Mouse (Mus musculus) adrenal gland, adult 18-20 months (tissue): Measurements from ENCODE around the gene Mllt11. TPM values are rescaled to one million over a fixed set of nuclear protein-coding genes. Genes with fewer than 3 reads are reported as not detected.
"Not testable (repeated sequence)": the region's sequence is repeated elsewhere in the genome, so short reads cannot be mapped to it uniquely, and the experiment has no call there.

ENCODE experiments used
- DNase-seq, 2 experiments: peaks; one replicate each; pipeline ENCODE4 v3.0.0; 2021 to 2022; ENCODE audit warnings: low spot score in 2 of 2
- total RNA-seq, 2 experiments: library from RNA; stranded (reverse); gene quantifications; 1 replicate in 1 of 2; 2 replicates in 1 of 2; pipeline ENCODE4 v1.2.3; 2021

The Mllt11 gene
- total RNA-seq, 2 experiments from 2014 or later: 5.9 to 6.2 TPM

DNA sequence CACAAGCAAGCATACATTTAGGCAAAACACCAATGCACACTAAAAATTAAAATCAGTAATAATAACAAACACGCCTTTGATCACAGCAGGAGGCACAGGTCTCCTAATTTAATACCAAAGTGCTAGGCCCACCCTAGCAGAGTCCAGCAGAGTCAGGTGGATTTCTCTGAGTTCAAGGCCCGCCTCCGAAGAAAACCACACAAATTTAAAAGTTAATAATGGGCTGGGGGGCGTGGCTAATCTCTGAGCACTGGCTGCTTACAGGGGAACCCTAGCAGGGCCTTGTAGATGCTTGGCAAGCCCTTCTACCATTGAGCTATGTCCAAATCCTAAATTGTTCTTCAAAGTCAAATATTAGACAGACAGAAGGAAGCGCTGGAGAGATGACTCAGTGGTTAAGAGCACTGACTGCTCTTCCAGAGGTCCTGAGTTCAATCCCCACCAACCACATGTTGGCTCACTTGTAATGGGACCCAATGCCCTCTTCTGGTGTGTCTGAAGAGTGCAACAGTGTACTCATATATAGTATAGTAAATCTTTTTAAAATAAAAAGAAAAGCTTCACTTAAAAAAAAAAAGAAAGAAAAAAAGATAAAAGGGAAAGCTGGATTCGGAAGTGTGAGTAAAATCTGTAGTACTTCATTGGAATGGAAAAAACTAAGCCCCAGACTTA lies 13.4 kb downstream of the Mllt11 start:
- no peak for DNase-seq

DNA sequence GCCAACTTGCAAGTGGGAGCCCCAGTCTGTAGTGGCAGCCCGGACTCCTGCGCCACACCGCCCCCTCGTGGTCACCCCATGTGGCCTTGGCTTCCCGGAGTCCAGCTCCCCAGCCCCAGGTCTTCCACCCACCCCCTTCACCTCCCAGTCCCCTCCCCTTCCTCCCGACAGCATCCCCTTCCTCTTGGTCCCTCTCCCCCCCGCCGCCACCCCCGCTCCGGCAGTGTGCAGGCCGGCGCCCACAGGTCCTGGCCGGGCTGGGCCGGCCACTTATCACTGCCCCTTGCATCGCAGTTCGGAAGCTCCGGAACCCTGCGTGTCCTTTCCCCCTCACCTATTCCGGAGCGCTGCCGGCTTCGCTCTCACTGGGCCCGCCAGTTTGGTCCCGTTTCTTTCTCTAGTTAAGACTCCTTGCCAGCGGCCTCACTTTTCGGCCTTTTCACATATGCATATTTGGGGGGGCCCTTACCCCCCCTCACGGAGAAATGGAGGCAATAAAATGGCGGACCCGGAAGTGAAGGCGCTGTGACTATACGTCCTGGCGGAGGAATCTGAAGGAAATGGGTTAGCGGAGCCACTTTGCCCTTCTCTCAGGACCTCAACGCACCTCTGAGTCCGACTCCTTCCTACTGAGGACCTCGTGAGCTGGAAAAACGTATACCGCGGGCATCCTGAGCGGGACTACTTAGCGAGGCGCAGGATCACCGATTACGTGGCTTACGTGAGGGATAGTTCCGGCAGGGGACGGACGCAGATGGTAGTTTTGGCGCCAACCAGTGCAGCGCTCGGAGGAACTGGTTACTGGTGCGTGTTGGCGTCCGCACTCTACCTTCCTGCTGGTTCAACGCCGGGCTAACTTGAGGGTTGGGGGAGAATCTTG lies 14.5 kb downstream of the Mllt11 start, which contains the start of gene Gabpb2:
Gene Gabpb2 (minus strand): TSS at position 662 of the 880 bp plus-strand sequence.
- peak; percentile 97 to 98 for DNase-seq

DNA sequence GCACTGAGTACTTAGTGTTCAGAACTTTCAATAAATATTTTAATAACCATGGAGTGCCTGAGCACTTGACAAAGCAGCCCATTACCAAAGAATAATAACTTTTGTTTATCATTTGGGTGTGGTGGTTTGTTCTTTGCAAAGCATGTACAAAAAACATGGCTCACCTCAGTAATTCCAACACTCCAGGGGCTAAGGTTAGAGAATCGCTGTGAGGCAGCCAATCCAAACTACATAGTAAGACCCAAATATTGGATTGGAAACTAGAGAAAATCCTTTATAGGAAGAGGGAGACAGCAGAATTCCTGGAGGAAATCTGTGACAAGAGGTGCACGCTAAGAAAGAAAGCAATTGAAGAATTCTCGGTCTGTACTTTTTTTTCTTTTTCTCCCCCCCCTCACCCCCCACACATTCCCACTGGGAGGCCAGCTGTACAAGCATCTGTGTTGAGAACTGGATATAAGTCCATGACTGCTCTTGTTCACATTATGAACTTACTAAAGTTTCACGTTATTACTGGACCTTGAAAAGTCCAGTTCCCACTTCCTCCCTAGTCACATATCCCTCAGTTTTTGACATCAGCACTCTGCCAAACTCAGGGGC lies 15.2 kb downstream of the Mllt11 start:
- no peak for DNase-seq

DNA sequence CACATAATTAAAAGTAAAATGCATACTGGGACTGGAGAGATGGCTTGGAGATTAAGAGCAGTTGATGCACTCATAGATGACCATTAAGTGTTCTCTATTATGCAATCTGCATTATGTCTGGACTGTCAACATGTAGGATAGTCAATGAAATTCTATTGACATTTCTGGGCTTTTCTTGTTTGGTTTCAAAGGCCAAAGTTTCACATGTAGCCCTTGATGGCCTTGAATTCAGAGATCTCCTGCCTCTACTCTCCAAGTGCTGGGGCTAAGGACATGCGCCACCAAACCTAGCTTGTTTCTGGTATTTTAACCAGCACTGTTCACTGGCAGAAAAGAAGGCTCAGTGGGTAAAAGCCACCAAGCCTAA lies 18.4 kb downstream of the Mllt11 start:
- no peak for DNase-seq

- DNase-seq: not testable (repeated sequence)
These were observed 18.9 kb downstream of the Mllt11 start for GRCm38 (mm10) chr3:95212889-95213608.

DNA sequence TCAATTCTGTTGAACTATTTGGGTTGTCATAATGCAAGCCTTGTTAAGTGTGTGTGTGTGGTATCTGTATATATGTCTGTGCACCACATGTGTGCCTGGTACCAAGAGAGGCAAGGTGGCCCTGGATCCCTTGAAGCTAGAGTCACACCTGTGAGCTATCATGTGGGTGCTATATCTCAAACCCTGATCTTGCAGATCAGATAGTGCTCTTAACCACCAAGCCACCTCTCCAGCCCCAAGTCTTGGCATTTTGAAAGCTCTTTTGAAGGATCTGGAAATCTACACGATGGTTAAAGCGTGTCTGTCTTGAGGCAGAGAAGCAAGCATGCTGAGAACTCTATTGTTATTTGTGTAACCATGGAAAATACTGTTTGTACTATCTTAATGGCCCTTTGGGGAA lies 21.4 kb downstream of the Mllt11 start:
- DNase-seq: no peak

- no peak for DNase-seq
These were observed 23.7 kb downstream of the Mllt11 start for GRCm38 (mm10) chr3:95208286-95208685.

- no peak for DNase-seq
These were observed 28.1 kb downstream of the Mllt11 start for GRCm38 (mm10) chr3:95203880-95204279.

GRCm38 (mm10) chr3:95200562-95200961 lies 31.4 kb downstream of the Mllt11 start:
- DNase-seq: no peak

GRCm38 (mm10) chr3:95200132-95200531 lies 31.8 kb downstream of the Mllt11 start:
- DNase-seq: no peak

DNA sequence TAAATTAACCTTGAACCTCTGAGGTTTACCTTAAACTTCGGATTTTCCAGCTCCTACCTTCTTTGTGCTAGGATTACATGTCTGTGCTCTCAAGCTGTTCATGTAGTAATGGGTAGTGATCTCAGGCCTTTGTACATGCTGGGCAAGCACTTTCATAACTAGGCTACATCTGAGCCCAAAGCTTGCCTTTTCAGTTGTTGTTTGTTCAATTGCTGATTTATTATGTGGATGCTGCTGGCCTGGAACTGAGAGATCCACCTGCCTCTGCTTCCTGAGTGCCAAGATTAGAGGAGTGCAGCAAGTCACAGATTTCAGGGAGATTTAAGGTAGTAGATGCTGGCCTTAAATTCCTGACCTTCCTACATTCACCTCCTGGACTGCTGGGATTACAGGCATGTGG lies 32.9 kb downstream of the Mllt11 start:
- no peak for DNase-seq

DNA sequence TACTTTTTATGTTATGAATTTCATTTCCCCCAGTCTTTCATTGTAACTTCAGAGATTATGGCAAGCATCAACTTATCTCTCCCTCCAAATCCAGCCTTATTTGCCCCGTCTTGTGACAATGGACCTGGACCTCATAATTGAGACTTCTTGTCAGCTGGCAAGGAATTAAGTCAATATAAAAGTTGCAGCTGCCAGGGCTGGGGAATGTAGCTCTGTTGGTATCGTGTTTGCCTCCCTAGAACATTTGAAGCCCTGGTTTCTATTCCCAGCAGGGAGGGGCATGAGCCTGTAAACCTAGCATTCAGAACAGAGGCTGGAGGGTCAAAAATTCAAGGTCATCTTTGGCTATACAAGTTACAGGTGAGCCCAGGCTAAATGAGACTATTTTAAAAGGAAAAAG lies 36.2 kb downstream of the Mllt11 start:
- no peak for DNase-seq

DNA sequence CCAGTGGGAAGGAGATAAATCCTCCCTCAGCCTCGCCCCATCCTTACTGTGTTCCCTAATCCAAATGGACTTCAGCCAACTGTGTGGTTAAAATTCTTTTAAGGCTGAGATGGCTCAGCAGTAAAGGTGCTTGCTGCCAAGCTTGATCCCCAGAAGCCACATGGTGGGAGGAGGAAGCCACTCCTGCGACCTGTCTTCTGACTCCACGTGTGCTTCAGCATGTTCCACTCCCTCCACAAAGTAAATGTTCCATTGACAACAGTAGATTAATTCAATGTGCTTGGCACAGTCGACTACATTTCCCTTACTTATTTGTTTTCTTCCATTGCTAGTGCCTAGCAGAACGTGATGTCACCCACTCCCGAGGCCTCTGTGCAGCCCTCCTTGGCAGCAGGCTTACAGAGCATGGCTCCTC lies 37.2 kb downstream of the Mllt11 start:
- DNase-seq: no peak

GRCm38 (mm10) chr3:95186888-95187287 lies 45.1 kb downstream of the Mllt11 start:
- no peak for DNase-seq

- DNase-seq: no peak
These were observed 45.9 kb downstream of the Mllt11 start for GRCm38 (mm10) chr3:95186100-95186499.

DNA sequence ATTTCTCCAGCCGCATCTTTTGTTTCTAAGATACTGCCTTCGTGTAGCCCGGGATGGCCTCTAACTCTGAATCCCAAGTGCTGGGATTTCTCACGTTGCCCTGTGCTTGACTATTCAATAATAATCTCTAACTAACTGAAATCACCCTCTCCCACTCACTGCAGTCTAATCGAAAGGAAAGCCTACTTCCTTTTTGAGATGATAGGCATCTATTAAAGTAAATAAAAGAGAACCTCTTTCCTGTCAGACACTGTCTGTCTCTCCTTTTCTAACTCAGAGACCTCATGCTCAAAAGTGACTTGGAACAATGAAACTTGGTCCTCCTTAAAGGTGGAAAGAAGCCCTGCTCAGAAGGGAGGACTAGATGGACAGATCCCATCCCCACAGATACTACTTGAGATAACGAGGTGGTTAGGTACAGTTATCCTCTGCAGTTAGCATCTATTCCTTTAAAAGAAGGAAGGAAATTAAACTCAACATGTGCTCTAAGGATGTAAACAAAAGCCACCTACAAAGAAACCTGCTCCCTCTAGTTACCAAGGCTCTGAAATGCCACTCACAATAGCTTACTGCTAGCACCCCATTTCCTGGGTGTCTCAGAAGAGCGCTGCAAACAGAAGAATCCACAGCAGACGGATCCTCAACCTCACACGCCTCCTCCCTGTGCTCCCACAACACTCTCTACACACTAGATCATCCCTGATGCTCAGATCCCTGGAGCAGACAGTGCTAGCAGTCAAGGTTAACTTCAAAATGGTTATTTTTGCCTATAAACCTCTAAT lies 47.0 kb downstream of the Mllt11 start:
- no peak for DNase-seq

GRCm38 (mm10) chr3:95181841-95182240 lies 50.1 kb downstream of the Mllt11 start:
- no peak for DNase-seq

- DNase-seq: no peak
These were observed 52.1 kb downstream of the Mllt11 start for GRCm38 (mm10) chr3:95179890-95180289.

GRCm38 (mm10) chr3:95178948-95179347 lies 53.0 kb downstream of the Mllt11 start:
- no peak for DNase-seq

- DNase-seq: no peak
These were observed 54.4 kb downstream of the Mllt11 start for GRCm38 (mm10) chr3:95177583-95177982.

- no peak for DNase-seq
These were observed 55.5 kb downstream of the Mllt11 start for GRCm38 (mm10) chr3:95176500-95176899.
